Mouse (Mus musculus) kidney, adult 2 months (tissue): ENCODE results near the gene Mtmr3.

Source experiments
- CTCF ChIP-seq: fragments of 200-500 bp; conservative IDR thresholded peaks from 2 replicates; pipeline ENCODE4 v1.5.1; 2011; ENCODE audit warnings: low read depth, mild to moderate bottlenecking, control low read depth, low read length, moderate library complexity, mixed read lengths; ENCODE audit not compliant: insufficient read depth, insufficient read length
- POLR2A ChIP-seq: fragments of 200-500 bp; IDR thresholded peaks from one replicate; pipeline ENCODE4 v1.6.1; 2011; ENCODE audit warnings: low read depth, low read length, control low read depth

DNA sequence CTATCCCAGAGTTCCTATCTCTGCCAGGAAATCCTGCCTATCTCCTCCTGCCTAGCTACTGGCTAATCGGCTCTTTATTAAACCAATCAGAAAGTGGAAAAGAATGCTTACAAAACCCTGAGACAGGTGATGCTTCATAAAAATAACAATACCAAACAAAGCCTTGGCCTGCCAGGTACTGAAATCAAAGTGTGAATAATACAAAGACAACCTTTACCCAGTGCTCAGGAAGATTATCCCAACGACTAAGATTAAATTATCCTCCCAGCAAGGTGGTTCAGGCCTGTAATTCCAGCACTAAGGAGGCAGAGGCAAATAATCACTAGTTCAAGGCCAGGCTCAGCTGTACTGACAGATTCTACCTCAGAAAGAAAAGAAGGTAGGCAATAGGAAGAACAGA lies 29.1 kb downstream of the Mtmr3 start:
- TF ChIP-seq CTCF (no peak), POLR2A (no peak)
